ENCODE assay signal across 16 mouse cellular contexts in the genomic region with DNA sequence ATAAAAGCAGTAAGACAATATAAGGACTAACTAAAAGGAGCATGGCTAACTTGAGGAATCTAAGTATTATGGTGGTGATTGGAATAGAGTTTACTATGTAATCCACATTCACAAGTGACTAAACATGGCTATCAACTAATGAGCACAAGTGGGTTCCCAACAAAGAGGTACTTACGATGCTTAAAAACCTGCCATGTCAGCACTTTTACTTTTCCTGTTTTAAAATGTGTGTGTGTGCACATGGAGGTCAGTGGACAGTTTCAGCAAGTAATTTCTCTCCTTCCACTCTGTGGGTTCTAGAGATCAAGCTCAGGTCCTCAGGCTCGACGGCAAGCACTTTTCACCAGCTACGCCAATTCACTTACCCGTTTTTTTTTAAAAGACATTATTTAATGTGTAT. TPM values are rescaled to one million over a fixed set of nuclear protein-coding genes. Genes with fewer than 3 reads are reported as not detected.
"Had no signal": no experiment of that assay in that cellular context is flagged by ENCODE, and none has a peak within 500 bp of the region (broad histone marks: within the 10 kb centered on the region; RNA-seq: fewer than 3 reads in every experiment).

No protein-coding gene starts in this region.

- H3K9ac ChIP-seq: lung, embryonic 14.5 days; midbrain, embryonic 13.5 days; midbrain, embryonic 15.5 days; neural tube, embryonic 12.5 days; stomach, embryonic 15.5 days had no signal

- H3K9me3 ChIP-seq: megakaryocyte, embryonic 14.5 days; midbrain, embryonic 13.5 days; midbrain, embryonic 15.5 days; neural tube, embryonic 12.5 days; stomach, embryonic 15.5 days had no signal

- H3K4me3 ChIP-seq: megakaryocyte, embryonic 14.5 days; midbrain, embryonic 13.5 days; midbrain, embryonic 15.5 days; neural tube, embryonic 12.5 days; stomach, embryonic 15.5 days had no signal

- H3K27ac ChIP-seq: macrophage; midbrain, embryonic 13.5 days; midbrain, embryonic 15.5 days; neural tube, embryonic 12.5 days; stomach, embryonic 15.5 days; stomach, postnatal 0 days had no signal

- H3K4me2 ChIP-seq: lung, embryonic 14.5 days; midbrain, embryonic 11.5 days; midbrain, embryonic 13.5 days; midbrain, embryonic 15.5 days; neural tube, embryonic 12.5 days; stomach, embryonic 15.5 days had no signal

- H3K4me1 ChIP-seq: midbrain, embryonic 13.5 days; midbrain, embryonic 15.5 days; neural tube, embryonic 12.5 days; stomach, embryonic 15.5 days had no signal

- H3K27me3 ChIP-seq: megakaryocyte, embryonic 14.5 days; midbrain, embryonic 13.5 days; midbrain, embryonic 15.5 days; neural tube, embryonic 12.5 days; stomach, embryonic 15.5 days had no signal

- DNase-seq: lung, adult 18-20 months had no signal

RNA-seq across cellular contexts. Expression of a gene that starts 21.3 kb away (rescaled TPM):
- total RNA-seq: megakaryocyte progenitor cell, adult 5-6 weeks; monocyte, adult 5-6 weeks had no signal
- polyA plus RNA-seq: lung, embryonic 14.5 days; macrophage; midbrain, embryonic 11.5 days; midbrain, embryonic 13.5 days; midbrain, embryonic 15.5 days; midbrain, postnatal 0 days; neural tube, embryonic 12.5 days; stomach, embryonic 15.5 days; stomach, postnatal 0 days had no signal

RNA-seq across cellular contexts. Expression of a gene that starts 28.6 kb away (rescaled TPM):
- total RNA-seq: monocyte, adult 5-6 weeks had no signal
- polyA plus RNA-seq: macrophage had no signal

RNA-seq across cellular contexts. Expression of a gene that starts 36.4 kb away (rescaled TPM):
- total RNA-seq: megakaryocyte progenitor cell, adult 5-6 weeks; monocyte, adult 5-6 weeks; neutrophil, adult 5-6 weeks had no signal
- polyA plus RNA-seq: macrophage had no signal

RNA-seq across cellular contexts. Expression of a gene that starts 55.0 kb away (rescaled TPM):
- total RNA-seq: megakaryocyte progenitor cell, adult 5-6 weeks; midbrain, postnatal 0 days; monocyte, adult 5-6 weeks had no signal
- polyA plus RNA-seq: lung, embryonic 14.5 days; midbrain, embryonic 11.5 days; midbrain, embryonic 13.5 days; midbrain, embryonic 15.5 days; midbrain, postnatal 0 days; neural tube, embryonic 14.5 days; stomach, embryonic 15.5 days; stomach, postnatal 0 days; testis, adult 2 months had no signal
